Mouse (Mus musculus) kidney, postnatal 14 days (tissue): ENCODE measurements around the gene Dynll1.

ENCODE experiments used
- DNase-seq: peaks from one replicate; pipeline ENCODE4 v3.0.0; 2022; ENCODE audit warnings: mixed read lengths

The Dynll1 gene

DNA sequence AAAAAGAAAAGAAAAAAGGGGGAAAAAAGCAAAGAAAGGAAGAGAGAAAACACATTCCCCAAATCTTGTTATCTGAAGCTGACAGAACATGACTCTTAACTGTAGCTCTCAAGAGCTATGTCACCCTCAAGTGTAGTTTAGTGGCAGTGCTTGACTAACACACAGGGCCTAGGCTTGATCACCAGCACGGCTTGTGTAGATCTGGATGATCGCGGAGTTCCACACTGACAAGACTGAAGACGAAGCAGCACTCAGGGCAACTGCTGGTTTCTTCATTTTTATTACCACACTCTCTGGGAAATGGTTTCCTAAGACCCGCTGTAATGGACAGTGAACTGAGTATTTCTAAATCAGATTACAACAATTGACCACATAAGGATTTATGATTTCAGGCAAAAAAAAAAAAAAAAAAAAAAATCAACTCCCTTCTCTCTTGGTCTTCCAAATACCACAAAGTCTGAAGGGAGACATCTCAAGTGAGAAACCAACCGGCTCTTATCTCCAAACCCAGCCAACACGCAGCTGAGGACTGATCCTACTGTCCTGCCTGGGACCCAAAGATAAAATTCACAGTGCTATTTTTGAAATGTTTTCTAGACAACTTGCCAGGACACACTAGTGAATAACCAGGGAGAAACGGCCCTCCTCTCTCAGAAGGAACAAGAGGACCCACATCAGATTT, 33.9 kb downstream of the Dynll1 start:
- DNase-seq = no peak

GRCm38 (mm10) chr5:115266340-115266739, 34.5 kb downstream of the Dynll1 start:
- no peak for DNase-seq

DNA sequence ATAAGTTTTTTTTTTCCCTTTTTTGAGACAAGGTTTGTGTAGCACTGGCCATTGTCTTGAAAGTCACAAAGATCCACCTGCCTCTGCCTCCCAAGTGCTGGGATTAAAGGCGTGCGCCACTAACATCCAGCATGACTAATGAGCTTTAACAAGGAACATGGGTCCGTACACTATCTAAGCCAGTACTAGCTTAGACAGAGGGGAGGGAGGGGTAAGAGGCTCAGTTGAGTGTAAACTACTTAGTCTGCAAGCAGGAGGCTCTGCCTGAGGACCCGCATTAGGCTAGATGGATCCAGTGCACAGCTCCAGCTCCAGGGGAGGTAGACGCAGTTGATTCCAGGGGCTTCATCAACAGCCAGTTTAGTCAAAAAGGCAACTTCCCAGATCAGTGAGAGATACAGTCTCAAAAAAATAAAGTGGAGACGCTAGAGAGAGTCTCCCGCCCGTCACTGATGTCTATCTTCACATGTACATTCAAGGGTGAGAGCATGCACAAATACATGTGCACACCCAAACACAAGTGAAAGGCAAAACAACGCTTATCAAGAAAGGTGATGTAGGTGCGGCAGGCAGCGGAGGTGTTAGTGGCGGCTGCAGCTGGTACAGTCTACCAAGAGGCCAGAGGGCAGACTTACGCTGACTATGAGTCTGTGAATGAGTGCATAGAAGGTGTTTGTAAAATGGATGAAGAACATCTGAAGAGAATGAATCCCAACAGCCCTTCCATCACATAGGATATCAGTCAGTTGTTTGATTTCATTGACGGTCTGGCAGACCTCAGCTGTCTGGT, 38.1 kb downstream of the Dynll1 start:
- DNase-seq = no peak

GRCm38 (mm10) chr5:115261880-115262279, 38.9 kb downstream of the Dynll1 start:
- DNase-seq = no peak

- no peak for DNase-seq
These were observed 39.7 kb downstream of the Dynll1 start for GRCm38 (mm10) chr5:115261141-115261540.

DNA sequence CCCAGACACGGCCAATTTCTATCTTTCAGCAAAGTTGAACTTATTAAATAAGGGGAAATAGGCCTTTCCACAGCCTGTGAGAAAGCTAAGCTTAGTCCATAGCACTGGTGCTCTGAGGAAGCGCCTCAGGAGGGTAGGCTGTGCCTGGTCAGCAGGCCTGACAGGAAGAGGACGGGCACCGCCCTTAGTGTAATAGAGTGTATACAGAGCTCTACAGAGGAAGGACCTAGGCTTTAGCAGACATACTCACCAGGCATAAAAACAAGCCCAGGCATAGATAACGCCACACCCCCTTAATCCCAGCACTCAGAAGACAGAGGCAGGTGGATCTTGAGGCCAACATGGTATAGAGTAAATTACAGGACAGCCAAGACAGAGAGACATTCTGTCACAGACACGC, 40.4 kb downstream of the Dynll1 start:
- no peak for DNase-seq

- no peak for DNase-seq
These were observed 43.8 kb downstream of the Dynll1 start for GRCm38 (mm10) chr5:115256909-115257546.

- DNase-seq = no peak
These were observed 45.3 kb downstream of the Dynll1 start for GRCm38 (mm10) chr5:115255472-115255871.
